Mouse (Mus musculus): ENCODE measurements at regions not wholly inside any gene's neighbourhood (a gene's known extent, or its start where the extent isn't known, plus 50 kb on each side); places are given as distances from the start of the nearest gene placed in this dataset.

GRCm38 (mm10) chr1:117519498-117520032, 177.4 kb upstream of the Gm28363 start:
- TF ChIP-seq POLR2A (IDR thresholded peaks at IDR 0.05; ENCODE audit: extremely low read depth, insufficient read depth, low read length) (no peak), CTCF (IDR thresholded peaks at IDR 0.05; ENCODE audit: low read depth, low read length) (no peak)
